Mouse (Mus musculus) kidney, adult 2 months (tissue): ENCODE data around the gene Pid1. TPM values are rescaled to one million over a fixed set of nuclear protein-coding genes. Genes with fewer than 3 reads are reported as not detected.

Experiments used
- DNase-seq: peaks from one replicate; pipeline ENCODE4 v3.0.0; 2021
- H3K27ac ChIP-seq: fragments of 200-500 bp; 2 replicates; pipeline ENCODE4 v1.5.1; 2012; ENCODE audit warnings: low read depth, low read length, control low read depth, inconsistent platforms; ENCODE audit not compliant: insufficient read depth
- H3K27me3 ChIP-seq: fragments of 200-500 bp; replicated peaks from 2 replicates; pipeline ENCODE4 v1.6.1; 2012; ENCODE audit warnings: mild to moderate bottlenecking, moderate library complexity, low read length, inconsistent platforms; ENCODE audit not compliant: control insufficient read depth, insufficient read depth
- H3K36me3 ChIP-seq: fragments of 200-500 bp; 2 replicates; pipeline ENCODE4 v1.6.1; 2012; ENCODE audit warnings: mild to moderate bottlenecking, moderate library complexity, low read length, inconsistent platforms; ENCODE audit not compliant: control insufficient read depth, insufficient read depth
- H3K4me1 ChIP-seq: fragments of 200-500 bp; 2 replicates; pipeline ENCODE4 v1.6.1; 2011; ENCODE audit warnings: low read length; ENCODE audit not compliant: control insufficient read depth, insufficient read depth
- H3K4me3 ChIP-seq: fragments of 200-500 bp; 2 replicates; pipeline ENCODE4 v1.5.1; 2011; ENCODE audit warnings: mild to moderate bottlenecking, low read depth, low read length, control low read depth; ENCODE audit not compliant: insufficient read depth
- CTCF ChIP-seq: fragments of 200-500 bp; conservative IDR thresholded peaks from 2 replicates; pipeline ENCODE4 v1.5.1; 2011; ENCODE audit warnings: low read depth, mild to moderate bottlenecking, control low read depth, low read length, moderate library complexity, mixed read lengths; ENCODE audit not compliant: insufficient read depth, insufficient read length
- POLR2A ChIP-seq: fragments of 200-500 bp; IDR thresholded peaks from one replicate; pipeline ENCODE4 v1.6.1; 2011; ENCODE audit warnings: low read depth, low read length, control low read depth
- WGBS: fragments of 180-500 bp; shearing (Covaris S2); methylation state at CpG from one replicate; pipeline ENCODE4 v1.1.7; 2018; 5-methylcytosine and 5-hydroxymethylcytosine counted together
- polyA plus RNA-seq: library from polyadenylated mRNA; depleted of rRNA; stranded (reverse); fragments of >200 nt; gene quantifications from 2 replicates; pipeline ENCODE4 v1.2.3, GENCODE M21; 2012

The Pid1 gene
- polyA plus RNA-seq, 1 experiment, result 8.5 TPM

DNA sequence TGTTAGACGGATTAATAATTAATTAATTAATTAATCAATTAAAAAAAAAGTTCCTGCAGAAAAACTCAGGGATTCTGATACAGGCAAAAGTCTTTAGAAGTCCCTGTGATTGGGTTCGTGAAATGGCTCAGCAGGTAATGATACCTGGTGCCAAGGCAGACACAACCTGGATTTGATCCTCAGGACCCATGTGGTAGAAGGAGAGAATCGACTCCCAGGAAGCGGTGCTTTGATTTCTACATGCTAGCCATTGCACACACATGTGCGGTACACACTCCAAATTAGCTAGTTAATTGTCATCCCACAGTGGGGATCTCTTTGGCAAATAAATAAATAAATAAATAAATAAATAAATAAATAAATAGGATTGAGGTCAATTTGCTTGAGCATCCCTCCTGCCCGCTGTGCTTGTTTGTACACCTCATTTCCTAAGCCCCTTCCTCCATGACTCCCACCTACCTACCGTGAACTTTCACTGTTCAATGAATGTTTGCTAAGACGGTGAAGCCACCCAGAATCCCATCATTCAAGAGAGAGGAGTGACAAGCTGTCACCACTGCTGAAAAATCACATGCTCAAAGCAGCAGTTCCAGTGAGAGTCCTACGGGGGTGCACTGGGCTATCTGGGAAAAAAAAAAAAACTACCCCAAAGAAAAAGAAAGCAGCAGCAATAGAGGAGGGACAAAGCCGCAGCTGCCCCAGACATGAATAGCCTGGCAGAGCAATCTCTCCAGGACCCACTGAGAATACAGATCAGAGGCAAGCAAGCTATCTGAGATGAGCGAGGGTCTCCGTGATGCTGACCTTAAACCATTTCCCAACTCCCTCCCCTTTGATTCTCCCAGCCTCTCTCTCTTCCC lies 209.0 kb downstream of the Pid1 start:
- no peak for DNase-seq
- TF ChIP-seq POLR2A (no peak), CTCF (no peak)
- Histone ChIP-seq H3K4me1 (no peaks in the 10 kb centered on the region), H3K27ac (no peak overlapping the region), H3K36me3 (no peaks in the 10 kb centered on the region), H3K27me3 (no peaks in the 10 kb centered on the region), H3K4me3 (no peak overlapping the region)
- 69% methylated on average over 12 of the region's 12 CpGs for WGBS

DNA sequence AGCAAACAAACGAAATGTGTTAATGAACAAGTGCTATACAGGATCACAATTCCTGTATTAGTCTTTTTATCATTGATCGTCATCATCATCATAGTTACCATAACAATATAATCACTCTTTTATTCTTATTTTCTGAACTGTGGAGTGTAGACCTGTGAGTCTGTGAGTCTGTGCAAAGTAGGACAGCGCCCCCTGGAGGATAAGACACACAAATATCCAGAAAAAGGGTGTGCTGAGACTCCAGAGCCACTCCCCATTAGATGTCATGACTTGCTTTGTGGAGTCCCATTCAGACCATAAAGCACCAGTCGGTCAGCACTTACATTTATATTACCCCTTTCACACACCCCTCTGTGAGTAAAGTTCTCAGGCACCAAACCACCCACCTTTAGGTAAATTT lies 210.0 kb downstream of the Pid1 start:
- WGBS, result 54% methylated on average over 4 of the region's 4 CpGs
- peak; percentile 31 for DNase-seq
- TF ChIP-seq CTCF (peak; percentile 47), POLR2A (no peak)

DNA sequence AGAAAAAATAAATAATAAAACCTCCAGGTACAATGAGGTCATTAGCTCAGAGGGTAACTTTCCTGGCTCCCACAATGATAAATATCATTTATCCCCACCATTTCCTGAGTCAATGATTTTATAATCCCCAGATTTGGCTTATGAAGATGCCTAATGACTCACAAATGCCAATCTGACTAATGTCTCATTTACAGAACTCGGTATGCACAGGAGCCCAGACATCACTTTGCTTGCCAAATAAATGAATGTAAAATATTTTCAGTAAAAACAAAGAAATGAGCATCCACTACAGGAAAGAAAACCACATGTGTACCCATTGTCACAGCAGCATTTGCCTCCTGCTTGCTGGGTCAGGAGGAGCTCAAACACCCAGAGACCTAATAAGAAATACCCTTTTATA lies 222.4 kb downstream of the Pid1 start:
- DNase-seq, result no peak
- H3K4me1 ChIP-seq, result no peaks in the 10 kb centered on the region
- WGBS, result 73% methylated on average over 1 of the region's 1 CpGs
- no peaks in the 10 kb centered on the region for H3K36me3 ChIP-seq
- TF ChIP-seq POLR2A, result no peak
- TF ChIP-seq CTCF, result no peak
- H3K4me3 ChIP-seq, result no peak overlapping the region
- H3K27me3 ChIP-seq, result no peaks in the 10 kb centered on the region
- no peak overlapping the region for H3K27ac ChIP-seq

More for the DNA sequence above, 210.0 kb downstream of the Pid1 start:
- no peak overlapping the region for H3K27ac ChIP-seq
- no peaks in the 10 kb centered on the region for H3K4me1 ChIP-seq
- H3K36me3 ChIP-seq, result no peaks in the 10 kb centered on the region
- no peaks in the 10 kb centered on the region for H3K27me3 ChIP-seq
- no peak overlapping the region for H3K4me3 ChIP-seq

DNA sequence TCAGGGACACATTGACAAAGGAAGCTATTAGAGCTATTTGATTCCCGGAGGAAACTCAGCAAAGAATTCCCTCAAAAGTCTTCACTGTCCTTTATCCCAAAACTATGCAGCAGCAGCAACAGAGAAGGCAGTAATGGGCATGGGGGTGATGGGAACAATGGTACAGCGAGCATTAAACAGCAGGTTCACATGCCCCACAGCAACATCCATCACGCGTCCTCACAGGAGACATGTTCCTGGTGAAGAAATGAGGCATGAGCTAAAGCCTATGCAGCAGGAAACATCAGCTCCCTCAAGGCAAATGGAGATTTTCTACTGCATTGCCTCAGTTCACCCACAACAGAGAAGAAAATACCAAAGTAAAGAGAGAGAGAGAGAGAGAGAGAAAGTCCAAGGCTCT lies 231.5 kb downstream of the Pid1 start:
- DNase-seq, result no peak
- Histone ChIP-seq H3K4me1 (no peaks in the 10 kb centered on the region), H3K27ac (no peak overlapping the region), H3K27me3 (no peaks in the 10 kb centered on the region), H3K36me3 (no peaks in the 10 kb centered on the region), H3K4me3 (no peak overlapping the region)
- TF ChIP-seq CTCF, result no peak
- TF ChIP-seq POLR2A, result no peak
- 76% methylated on average over 4 of the region's 4 CpGs for WGBS

DNA sequence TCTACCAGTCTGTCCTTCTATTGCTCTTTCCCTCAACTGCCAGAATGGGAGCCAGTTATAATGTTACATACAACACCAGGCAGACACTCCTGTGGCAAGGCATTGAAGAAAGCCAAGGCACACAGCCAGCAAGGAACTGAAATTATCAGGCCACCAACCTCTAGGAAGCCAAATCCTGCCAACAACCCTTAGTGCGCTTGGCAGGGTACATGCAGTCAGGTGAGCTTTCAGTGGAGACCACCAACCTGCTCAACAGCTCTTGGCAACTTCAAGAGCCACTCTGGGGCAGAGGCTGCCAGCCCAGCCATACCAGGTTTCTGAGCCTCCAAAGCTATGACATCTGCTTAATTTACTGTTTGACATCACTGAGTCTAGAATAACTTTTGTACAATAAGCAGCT lies 232.2 kb downstream of the Pid1 start:
- no peak for TF ChIP-seq CTCF
- no peak for TF ChIP-seq POLR2A
- Histone ChIP-seq H3K27me3 (no peaks in the 10 kb centered on the region), H3K4me1 (no peaks in the 10 kb centered on the region), H3K27ac (no peak overlapping the region), H3K4me3 (no peak overlapping the region), H3K36me3 (no peaks in the 10 kb centered on the region)
- WGBS, result 86% methylated on average over 1 of the region's 1 CpGs
- no peak for DNase-seq

DNA sequence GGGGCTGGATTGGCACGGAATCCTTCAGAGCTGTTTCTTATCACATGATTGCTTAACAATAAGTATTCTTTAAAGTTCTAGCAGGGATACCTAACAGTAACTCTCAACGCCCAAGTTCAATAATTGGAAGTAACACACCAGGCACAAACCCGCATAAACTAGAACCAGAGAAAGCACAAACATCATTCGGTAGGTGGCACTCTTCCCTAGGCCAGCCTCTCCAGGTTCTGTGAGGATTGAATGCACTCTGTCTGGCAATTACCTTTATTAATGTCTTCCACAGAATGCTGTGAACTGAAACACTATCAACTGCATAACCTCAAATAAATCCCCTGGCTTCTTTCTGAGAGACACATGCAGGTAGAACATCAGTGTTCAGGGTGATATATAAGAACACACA lies 235.5 kb downstream of the Pid1 start:
- no peaks in the 10 kb centered on the region for H3K27me3 ChIP-seq
- H3K4me1 ChIP-seq, result no peaks in the 10 kb centered on the region
- H3K36me3 ChIP-seq, result no peaks in the 10 kb centered on the region
- no peak overlapping the region for H3K27ac ChIP-seq
- peak; percentile 46 for DNase-seq
- H3K4me3 ChIP-seq, result no peak overlapping the region
- TF ChIP-seq POLR2A, result no peak
- TF ChIP-seq CTCF, result peak; percentile 58
- WGBS, result 65% methylated on average over 4 of the region's 4 CpGs

DNA sequence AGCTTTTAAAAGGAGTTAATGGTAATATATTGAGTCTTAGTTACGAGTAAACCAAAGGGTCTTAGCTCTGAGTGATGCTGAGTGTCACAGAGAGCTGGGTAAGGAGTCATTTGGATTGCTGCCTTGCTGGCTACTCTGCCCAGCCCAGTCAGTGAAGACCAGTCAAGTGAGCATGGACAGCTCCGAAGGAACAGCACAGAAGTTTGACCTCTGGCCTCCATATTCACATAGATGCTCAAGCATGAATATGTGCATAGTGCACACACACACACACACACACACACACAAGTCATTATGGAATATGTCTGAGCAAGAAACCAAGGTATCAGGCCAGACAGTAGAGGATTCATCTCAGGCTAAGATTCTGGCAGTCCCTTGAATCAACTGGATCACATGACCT lies 244.7 kb downstream of the Pid1 start:
- H3K4me3 ChIP-seq, result no peak overlapping the region
- no peak for DNase-seq
- no peaks in the 10 kb centered on the region for H3K36me3 ChIP-seq
- TF ChIP-seq POLR2A (no peak), CTCF (no peak)
- H3K27me3 ChIP-seq, result no peaks in the 10 kb centered on the region
- H3K27ac ChIP-seq, result no peak overlapping the region
- no peaks in the 10 kb centered on the region for H3K4me1 ChIP-seq
- 62% methylated on average over 2 of the region's 2 CpGs for WGBS
